Mouse (Mus musculus) heart, postnatal 25 days (tissue): ENCODE measurements around the gene BC030867. TPM values are rescaled to one million over a fixed set of nuclear protein-coding genes. Genes with fewer than 3 reads are reported as not detected.

Source experiments
- DNase-seq: peaks from one replicate; pipeline ENCODE4 v3.0.0; 2022; ENCODE audit warnings: low spot score
- intact Hi-C: fragments of 180-260 bp; cut with DNase I; formaldehyde crosslinking; loops from one replicate; pipeline ENCODE4 v1.15.1; 2025
- total RNA-seq, 2 experiments: library from RNA; stranded (reverse); gene quantifications; 2 replicates each; pipeline ENCODE4 v1.2.3; 2021

BC030867 gene
- total RNA-seq, 2 experiments from 2014 or later, result 0.10 to 0.39 TPM

DNA sequence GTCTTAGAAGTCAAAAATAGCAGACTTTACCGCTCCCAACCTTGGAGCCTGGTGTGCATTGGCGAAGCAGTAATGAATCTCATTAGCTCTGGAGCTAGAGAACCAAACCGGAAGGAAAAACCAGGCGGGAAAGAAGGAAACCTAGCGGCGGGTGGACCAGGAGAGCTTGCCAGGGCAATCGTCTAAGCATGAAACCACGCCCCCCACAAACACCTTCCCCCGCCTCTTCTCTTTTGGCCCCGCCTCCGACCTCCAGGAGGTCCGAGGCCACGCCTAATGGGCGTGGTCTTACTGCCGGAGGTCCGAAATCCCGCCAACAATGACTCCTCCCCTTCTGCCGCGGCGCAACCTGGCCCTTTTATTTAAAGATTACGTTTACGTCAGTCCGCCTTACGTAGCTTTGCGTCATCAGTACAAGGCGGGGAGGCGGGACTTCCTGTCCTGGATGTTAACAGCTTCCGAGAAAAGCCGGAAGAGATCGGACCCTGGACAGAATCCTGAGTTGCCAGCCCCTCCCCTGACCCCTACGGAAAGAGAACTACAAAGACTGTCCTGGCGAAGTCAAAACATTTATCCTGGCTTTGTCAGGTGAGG, 35.9 kb downstream of the BC030867 start, which contains the start of gene Tmub2:
Gene Tmub2 (plus strand): TSS at position 431 of the 594 bp plus-strand sequence.
- intact Hi-C loops, result loop anchor here (5.0 kb wide), 1 partner anchor 37 kb away; the partner anchor contains the start of gene BC030867
- DNase-seq, result peak; percentile 92

DNA sequence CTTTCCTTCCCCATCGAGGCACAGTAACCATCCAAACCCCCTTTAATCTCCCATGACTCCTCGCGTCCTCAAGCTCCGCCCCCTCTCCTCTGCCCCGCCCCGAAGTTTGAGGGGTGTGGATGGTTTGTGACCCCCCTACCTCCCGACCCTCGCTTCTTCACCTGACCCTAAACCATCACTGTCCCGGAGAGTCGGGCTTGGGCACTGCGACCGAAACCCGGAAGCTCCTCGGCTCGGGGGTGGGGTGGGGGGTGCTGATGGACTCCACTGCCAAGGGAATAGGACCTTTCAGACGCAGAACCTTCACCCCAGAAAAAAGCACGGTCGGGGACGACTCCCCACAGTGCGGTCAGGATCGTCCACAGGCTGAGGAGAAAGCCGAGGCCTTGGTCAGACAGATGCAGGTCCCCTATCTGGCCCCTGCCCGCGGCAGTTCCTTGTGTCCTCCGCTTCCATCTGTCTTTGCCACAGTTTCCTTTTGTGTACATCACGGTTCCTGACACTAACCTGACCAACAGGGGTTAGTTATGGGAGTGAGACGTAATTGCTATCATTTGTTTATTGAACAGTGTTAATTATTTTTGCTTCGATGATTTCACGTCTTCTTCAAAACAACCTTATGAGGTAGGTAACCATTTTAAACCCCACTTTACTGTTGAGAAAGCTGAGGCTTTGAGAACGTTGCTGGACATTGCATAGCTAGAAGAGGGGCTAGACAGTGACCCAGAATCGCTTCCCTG, 36.6 kb downstream of the BC030867 start:
- DNase-seq, result no peak
- intact Hi-C loops, result no loop called here

DNA sequence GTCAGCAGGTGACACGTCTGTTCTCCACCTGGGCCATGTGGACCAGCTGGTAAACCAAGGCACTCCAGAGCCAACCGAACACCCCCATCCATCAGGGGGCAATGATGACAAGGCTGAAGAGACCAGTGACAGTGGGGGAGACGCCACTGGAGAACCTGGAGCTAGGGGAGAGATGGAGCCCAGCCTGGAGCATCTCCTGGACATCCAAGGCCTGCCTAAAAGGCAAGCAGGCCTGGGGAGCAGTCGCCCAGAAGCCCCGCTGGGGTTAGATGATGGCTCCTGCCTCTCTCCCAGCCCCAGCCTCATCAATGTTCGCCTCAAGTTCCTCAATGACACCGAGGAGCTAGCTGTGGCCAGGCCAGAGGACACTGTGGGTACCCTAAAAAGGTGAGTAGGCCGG, 38.8 kb downstream of the BC030867 start:
- intact Hi-C loops, result no loop called here
- DNase-seq, result no peak

DNA sequence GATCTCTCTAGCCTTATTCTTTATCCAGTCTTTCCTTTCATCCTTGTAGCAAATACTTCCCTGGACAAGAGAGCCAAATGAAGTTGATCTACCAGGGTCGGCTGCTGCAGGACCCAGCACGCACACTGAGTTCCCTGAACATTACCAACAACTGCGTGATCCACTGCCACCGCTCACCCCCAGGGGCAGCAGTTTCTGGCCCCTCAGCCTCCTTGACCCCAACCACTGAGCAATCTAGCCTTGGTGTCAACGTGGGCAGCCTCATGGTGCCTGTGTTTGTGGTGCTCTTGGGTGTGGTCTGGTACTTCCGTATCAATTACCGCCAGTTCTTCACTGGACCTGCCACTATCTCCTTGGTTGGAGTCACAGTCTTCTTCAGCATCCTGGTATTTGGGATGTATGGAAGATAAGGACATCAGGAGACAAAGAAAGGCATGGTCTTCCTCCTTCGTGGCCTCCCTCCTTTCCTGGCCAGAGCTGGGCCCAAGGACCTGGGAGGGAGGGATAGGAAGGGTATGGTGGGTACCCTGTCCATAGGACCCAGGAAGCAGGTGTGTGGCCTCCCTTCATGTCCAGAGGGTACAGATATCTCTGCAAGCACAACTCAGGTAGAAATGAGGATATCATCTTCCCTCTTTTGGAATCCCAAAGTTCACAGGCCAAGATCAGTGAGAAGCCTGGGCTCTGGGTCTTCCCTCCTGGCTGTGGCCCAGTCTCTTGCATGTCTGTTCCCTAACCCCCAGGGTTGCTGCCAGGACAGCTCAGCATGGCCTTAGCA, 39.5 kb downstream of the BC030867 start:
- no peak for DNase-seq
- intact Hi-C loops, result no loop called here

DNA sequence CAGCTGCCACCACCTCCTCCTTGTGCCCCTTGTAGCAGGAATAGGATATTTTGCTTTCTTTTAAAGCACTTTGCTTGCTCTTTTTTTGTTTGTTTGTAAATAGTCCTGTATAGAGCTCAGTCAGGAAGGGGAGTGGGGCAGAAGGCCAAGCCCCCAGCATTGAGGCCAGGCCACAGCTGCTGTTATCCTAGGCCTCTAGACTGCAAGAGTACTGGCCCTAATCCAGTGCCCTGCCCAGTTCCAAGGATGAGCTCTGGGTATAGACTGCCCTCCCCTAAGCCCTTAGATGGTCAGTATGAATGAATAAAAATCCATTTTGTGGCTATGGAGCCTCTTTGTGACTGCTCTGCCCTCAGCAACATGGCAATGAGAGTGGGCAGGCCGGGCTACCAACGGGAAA, 40.2 kb downstream of the BC030867 start:
- DNase-seq, result no peak
- intact Hi-C loops, result no loop called here

DNA sequence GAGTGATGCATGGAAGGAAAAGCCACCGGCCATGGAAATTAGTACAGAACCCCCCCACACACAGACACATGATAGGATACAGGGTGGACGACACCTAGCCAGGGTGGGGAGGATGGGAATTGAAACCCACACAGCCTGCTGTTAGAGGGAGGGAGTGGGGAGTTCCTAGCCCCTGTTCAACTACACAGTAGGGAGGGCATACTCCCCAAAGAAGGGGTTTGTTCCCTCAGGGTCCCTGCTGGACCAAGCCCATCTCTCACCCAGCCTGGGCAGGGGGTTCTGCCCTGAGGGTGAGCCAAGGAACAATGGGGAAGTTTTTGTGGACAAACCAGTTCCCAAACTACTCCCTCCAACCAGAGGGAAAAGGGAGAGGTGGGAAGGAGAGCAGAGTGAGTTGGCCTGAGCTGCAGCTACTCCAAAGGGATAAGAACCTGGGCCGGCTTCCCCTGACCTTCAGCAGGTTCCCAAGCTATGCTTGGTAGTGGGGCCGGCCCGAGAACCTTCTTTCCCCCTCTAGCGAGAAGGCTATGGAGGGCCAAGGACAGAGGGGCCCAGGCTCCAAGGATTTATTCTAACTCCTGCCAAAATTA, 40.9 kb downstream of the BC030867 start:
- DNase-seq, result no peak
- intact Hi-C loops, result no loop called here

DNA sequence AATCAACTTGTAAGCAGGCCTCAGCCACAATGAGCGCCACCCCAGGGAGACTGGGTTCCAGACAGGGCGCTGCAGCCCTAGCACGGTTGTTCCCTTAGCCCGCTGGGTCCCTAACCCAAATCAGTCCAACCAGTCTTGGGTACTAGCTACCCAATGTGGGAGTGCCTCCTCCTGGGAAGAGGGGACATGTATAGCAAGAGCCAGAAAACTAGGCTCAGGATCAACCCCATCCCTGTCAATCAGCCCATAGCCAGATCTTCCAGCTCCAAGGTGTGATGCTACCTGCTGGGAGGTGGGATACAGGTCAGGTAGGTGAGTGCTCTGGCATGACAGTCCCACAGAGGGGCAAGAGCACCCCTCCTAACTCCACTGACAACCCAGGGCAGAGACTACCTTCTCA, 41.5 kb downstream of the BC030867 start:
- intact Hi-C loops, result no loop called here
- no peak for DNase-seq

DNA sequence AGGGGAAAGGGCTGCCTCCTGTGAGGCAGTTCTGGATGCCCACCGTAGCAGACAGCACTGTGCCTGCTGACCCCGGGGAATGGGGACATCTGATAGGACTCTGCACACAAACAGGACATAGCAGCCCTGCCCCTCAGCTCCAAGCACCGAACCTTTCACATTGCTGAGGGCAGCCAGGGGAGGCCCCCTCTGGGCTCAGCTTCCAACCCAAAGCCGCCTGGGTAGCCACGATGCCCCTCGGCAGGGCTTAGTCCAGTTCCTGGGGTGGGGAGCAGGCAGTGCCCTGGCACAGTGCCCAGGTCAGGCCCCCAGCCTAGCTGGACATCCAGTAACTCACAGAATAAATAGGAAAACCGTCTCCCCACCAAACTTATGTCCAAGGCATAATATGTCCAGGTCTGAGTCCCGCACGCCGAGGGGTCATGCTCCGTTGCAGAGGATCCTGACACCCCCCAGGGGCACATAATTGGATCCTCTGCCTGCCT, 42.4 kb downstream of the BC030867 start:
- intact Hi-C loops, result no loop called here

DNA sequence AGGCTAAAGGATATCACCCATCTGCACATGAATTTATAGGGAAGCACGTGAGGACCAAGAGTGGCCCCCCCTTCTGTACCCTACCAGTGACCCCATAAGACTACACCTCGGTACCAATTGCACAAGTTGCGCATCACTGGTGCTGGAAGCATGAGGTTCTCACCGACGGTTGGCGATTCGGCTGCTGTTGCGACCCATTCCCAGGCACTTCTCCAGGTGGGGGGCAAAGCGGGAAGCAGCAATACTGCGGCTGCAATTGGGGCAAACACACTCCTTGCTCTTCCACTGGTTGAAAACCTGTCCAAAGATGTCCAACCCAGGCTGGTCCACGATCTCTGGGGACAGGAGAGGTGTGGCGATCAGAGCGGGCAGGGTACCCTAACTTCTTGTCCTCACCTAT, 45.3 kb downstream of the BC030867 start:
- DNase-seq, result no peak
- intact Hi-C loops, result no loop called here

More for the DNA sequence above, 42.4 kb downstream of the BC030867 start:
- no peak for DNase-seq

DNA sequence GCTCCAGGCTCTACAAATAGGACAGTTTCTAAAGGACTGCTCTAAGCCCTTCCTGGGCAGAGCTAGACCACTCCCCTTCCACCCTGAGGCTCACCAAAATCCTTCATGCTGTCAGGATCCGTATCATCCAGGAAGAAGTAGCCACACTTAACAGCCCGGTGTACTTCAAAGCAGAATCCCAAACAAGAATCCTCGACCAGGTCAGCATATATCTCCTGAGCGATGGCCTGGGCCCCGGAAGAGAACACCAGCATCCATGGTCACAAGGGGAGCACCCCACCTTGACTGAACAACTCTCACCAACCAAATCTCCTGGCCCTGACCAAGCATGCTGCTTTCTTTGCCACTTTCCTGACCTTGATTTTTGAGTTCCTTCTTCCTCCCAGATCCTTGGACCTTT, 45.7 kb downstream of the BC030867 start:
- no peak for DNase-seq
- intact Hi-C loops, result no loop called here

DNA sequence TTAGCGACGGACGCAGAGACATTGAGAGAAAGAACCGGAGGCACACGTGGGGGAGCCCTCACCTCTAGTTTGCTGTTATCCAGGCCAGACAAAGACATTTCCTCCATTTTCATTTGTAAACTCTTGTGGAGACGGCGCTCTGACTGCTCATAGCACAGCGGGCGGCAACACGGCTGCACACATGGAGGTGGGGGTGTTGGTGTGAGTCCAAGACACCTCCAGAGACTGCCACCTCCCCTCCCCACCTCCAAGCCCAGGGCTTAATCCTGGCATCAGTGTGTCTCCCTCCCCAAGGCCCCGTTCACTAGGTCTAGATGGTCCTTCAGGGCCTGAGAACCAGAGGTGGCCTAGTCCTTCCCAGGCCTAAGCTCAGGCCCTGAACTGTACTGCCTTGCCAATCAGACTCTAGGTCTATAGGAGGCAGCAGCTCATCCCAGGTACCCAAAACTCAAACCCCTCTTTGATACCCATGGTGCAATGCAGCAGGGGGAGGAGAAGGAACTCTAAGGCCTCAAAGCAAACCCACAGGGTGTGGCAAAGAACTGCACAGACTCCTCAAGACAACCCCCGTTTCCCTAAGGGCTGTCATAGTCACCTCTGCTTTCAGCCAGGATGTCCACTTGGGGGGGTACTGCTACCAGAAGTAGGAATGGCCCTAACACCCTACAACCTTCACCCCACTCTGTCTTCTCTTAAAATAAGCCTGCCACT, 46.4 kb downstream of the BC030867 start:
- intact Hi-C loops, result no loop called here

DNA sequence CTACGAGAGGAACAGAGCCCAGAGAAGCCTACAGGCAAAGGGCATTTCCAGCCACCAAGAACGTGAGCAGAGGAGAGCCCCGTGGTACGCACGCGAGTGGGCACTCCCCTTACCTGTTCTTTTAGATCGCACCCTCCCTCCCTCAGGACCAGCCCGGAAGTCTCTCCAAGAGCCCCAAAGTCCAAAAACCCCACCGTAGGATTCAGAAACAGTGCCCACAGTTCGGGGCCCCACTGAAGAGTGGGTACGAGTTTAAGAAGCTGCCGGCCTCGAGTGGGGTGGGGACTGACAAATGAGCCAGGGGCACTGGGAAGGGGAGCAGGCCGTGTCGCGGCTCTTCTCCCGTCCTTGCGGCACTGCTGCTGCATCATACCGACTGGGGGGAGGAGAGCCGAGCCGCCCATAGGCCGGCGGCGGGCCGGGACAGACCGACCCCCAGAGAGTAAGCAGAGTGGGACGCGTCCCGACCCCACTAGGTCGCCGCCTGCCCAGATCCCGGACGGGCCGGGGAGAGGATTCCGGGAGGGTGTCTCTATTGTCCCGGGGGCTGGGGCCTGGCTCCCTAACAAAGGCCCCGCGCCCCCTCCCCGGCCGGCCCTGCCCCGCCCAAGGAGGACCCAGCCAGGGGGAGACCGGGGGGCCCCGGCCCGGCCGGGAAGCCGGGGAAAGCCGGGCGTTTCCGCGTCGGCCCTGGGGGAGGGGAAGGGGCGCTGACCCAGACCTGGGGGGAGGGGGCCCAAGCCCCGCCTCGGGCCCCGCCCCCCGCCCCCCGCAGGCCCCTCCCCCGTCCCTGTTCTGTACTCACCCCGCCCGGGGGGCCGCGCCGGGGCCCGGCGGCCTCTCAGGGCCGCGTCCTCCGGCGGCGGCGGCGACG, 47.2 kb downstream of the BC030867 start:
- intact Hi-C loops, result no loop called here
- DNase-seq, result no peak

More for the DNA sequence above, 46.4 kb downstream of the BC030867 start:
- no peak for DNase-seq

DNA sequence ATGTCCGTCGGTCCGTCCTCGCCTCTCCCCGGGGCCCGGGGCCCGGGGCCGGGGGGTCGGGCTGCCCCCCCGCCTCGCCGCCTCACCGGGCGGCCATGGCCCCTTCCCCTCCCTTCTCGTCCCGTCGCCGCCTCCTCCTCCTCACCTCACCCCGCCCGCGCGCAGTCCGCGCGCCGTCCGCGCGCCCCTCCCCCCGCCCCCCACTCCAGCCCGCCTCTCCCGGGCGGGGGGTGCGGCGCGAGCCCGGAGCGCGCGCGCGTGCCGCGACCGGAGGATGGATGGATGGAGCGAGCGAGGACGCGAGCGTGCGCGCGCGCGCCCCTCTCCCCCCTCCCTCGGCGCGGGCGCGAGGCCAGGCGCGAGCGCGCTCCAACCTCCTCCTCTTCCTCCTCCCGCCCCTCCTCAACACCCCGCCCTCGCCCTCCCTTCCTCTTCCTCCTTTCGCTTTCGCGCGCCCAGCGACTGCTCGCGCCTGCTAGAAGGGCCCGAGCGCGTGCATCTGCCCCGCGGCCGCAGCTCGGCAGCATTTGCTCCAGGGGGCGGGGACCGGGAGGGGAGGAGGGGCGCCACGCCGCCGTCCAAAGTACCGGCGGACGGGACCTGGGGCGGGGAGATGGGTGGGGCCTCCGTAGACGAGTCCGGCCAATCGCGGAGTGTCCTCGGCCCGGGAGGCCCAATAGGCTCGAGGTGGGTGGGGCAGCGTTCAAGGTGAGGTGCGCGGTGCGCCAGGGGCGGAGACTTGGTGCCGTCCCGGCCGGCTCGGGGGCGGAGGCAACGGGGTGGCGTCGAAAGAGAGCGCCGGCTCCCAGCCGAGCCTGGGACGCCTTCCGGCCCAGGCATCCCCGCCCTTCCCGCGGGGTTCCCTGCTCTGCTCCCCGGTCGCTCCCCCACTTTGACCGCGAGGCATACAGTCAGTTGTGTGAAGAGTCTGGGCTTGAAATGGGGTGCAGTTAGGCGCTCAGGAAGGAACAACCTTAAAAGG, 48.1 kb downstream of the BC030867 start, which contains the start of gene Atxn7l3:
Gene Atxn7l3 (minus strand): TSS at position 141 of the 982 bp plus-strand sequence.
- peak; percentile 98 for DNase-seq
- intact Hi-C loops, result no loop called here

DNA sequence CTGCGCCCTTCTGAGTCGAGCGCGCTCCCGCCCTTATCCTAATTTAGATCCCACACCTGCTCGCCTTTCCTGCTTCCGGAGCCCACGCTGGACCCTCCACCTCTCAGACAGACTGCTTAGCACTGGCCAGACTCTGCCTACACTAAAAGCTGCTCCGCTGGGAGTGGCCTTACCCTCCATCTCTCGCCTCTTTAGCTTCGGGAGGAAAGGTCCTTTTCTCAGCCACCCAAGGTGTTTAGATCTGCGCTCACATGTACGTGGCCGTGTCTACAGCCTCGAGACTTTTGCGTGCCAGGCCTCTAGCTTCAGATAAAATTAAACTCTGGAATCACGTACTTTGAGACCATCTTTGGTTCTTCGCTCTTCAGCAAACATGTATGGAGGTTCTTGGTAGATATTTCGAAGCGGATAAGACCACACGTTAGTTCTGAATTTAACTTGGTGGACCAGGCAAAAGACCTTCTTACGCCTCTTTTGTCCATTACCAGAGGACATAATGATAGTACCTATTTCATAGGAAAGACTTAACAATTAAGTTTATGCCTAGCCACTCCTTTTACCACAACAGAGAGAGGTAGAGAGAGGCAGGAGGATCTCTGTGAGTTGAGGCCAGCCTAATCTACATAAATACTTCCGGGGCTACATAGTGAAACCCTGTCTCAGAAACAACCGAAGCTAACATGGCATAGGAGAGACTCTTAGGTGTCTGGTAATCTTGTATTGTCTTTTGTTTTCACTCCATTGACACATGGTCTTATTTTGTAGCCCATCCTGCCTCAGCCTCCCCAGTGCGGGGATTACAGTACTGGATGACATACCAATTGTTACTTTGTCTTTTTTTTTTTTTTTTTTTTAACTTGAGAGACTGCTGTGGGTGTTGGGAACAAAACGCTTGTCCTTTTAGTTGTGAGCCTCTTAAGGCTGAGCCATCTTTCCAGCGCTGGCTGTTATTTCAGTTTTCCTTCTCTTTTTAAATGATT, 49.2 kb downstream of the BC030867 start:
- intact Hi-C loops, result no loop called here

DNA sequence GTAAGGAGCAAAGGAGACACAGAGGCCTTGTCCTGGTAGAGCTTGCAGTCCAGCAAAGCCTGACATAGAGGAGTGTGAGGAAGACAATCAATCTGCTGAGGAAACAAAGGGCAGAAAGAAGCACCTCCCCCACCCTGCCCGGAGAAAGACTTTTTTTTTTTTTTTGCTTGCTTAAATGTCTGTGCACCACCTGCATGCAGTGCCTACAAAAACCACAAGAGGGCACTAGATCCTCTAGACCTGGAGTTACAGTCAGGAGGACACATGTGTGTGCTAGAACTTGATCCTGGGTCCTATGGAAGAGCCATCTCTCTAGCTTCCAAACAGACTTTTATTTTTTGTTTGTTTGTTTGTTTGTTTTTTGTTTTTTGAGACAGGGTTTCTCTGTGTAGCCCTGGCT, 51.2 kb downstream of the BC030867 start:
- intact Hi-C loops, result no loop called here

More for the DNA sequence above, 49.2 kb downstream of the BC030867 start:
- DNase-seq, result no peak

DNA sequence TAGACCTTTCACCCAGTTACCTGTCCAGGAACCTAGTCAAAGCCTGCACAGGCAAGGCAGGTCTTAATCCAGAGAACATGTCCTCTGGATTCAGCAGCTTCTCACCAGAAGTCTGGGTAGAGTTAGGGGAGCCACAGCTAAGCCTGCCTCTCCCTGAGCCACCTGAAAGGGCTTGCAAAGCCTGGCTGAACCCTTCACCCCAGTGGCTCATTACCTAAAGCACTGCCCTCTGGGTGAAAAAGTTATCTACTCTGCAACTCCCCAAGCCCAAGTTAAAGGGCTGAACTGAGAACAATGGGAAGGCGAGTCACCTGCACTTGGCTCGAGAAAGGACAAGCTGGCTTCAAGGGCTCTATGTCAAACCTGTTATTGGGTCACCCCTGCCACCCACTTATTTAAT, 55.5 kb downstream of the BC030867 start:
- DNase-seq, result no peak
- intact Hi-C loops, result no loop called here

More for the DNA sequence above, 51.2 kb downstream of the BC030867 start:
- DNase-seq, result no peak
